Mouse (Mus musculus): ENCODE data around the gene Plekhj1. TPM values are rescaled to one million over a fixed set of nuclear protein-coding genes. Genes with fewer than 3 reads are reported as not detected.

Plekhj1 gene
- polyA plus RNA-seq, 1 experiment, result 39.3 TPM

GRCm38 (mm10) chr10:80794750-80795149, 3.7 kb downstream of the Plekhj1 start:
- Histone ChIP-seq H3K27me3 (replicated peaks; ENCODE audit: control insufficient read depth, insufficient read depth, low read length) (no peaks in the 10 kb centered on the region), H3K4me1 (ENCODE audit: control insufficient read depth, insufficient read depth, low read length) (peaks cover 10% of the 10 kb centered on the region; the same call in 1 of the 2 replicates), H3K36me3 (ENCODE audit: control insufficient read depth, insufficient read depth, low read length) (no peaks in the 10 kb centered on the region), H3K4me3 (ENCODE audit: insufficient read depth, low read depth, low read length) (no peak overlapping the region), H3K27ac (ENCODE audit: insufficient read depth, low read depth, low read length) (no peak overlapping the region)
- 90% methylated on average over 8 of the region's 8 CpGs for WGBS
- no peak for DNase-seq
- TF ChIP-seq POLR2A (IDR thresholded peaks at IDR 0.05; ENCODE audit: low read depth, low read length), result no peak
- no peak for TF ChIP-seq CTCF (conservative IDR thresholded peaks at IDR 0.05; ENCODE audit: insufficient read depth, insufficient read length, low read depth, low read length)

- 55% methylated on average over 4 of the region's 4 CpGs for WGBS
- Histone ChIP-seq H3K4me3 (ENCODE audit: insufficient read depth, low read depth, low read length) (no peak overlapping the region), H3K27me3 (replicated peaks; ENCODE audit: control insufficient read depth, insufficient read depth, low read length) (no peaks in the 10 kb centered on the region), H3K27ac (ENCODE audit: insufficient read depth, low read depth, low read length) (no peak overlapping the region), H3K36me3 (ENCODE audit: control insufficient read depth, insufficient read depth, low read length) (no peaks in the 10 kb centered on the region), H3K4me1 (ENCODE audit: control insufficient read depth, insufficient read depth, low read length) (peaks cover 4% of the 10 kb centered on the region; the same call in 1 of the 2 replicates)
- peak; percentile 34 for DNase-seq
- TF ChIP-seq CTCF (conservative IDR thresholded peaks at IDR 0.05; ENCODE audit: insufficient read depth, insufficient read length, low read depth, low read length) (no peak), POLR2A (IDR thresholded peaks at IDR 0.05; ENCODE audit: low read depth, low read length) (no peak)
These were observed 4.6 kb downstream of the Plekhj1 start for GRCm38 (mm10) chr10:80793803-80794202.

GRCm38 (mm10) chr10:80793033-80793784, 5.2 kb downstream of the Plekhj1 start:
- Histone ChIP-seq H3K4me3 (ENCODE audit: insufficient read depth, low read depth, low read length) (no peak overlapping the region), H3K4me1 (ENCODE audit: control insufficient read depth, insufficient read depth, low read length) (peaks cover 4% of the 10 kb centered on the region; the same call in 1 of the 2 replicates), H3K36me3 (ENCODE audit: control insufficient read depth, insufficient read depth, low read length) (no peaks in the 10 kb centered on the region), H3K27ac (ENCODE audit: insufficient read depth, low read depth, low read length) (no peak overlapping the region), H3K27me3 (replicated peaks; ENCODE audit: control insufficient read depth, insufficient read depth, low read length) (no peaks in the 10 kb centered on the region)
- TF ChIP-seq CTCF (conservative IDR thresholded peaks at IDR 0.05; ENCODE audit: insufficient read depth, insufficient read length, low read depth, low read length), result no peak
- no peak for TF ChIP-seq POLR2A (IDR thresholded peaks at IDR 0.05; ENCODE audit: low read depth, low read length)
- 83% methylated on average over 13 of the region's 13 CpGs for WGBS
- no peak for DNase-seq

- Histone ChIP-seq H3K27ac (ENCODE audit: insufficient read depth, low read depth, low read length) (no peak overlapping the region), H3K4me1 (ENCODE audit: control insufficient read depth, insufficient read depth, low read length) (peaks cover 4% of the 10 kb centered on the region; the same call in 1 of the 2 replicates), H3K27me3 (replicated peaks; ENCODE audit: control insufficient read depth, insufficient read depth, low read length) (no peaks in the 10 kb centered on the region), H3K36me3 (ENCODE audit: control insufficient read depth, insufficient read depth, low read length) (no peaks in the 10 kb centered on the region), H3K4me3 (ENCODE audit: insufficient read depth, low read depth, low read length) (no peak overlapping the region)
- TF ChIP-seq CTCF (conservative IDR thresholded peaks at IDR 0.05; ENCODE audit: insufficient read depth, insufficient read length, low read depth, low read length), result no peak
- no peak for TF ChIP-seq POLR2A (IDR thresholded peaks at IDR 0.05; ENCODE audit: low read depth, low read length)
- no peak for DNase-seq
- 62% methylated on average over 41 of the region's 41 CpGs for WGBS
These were observed 6.0 kb downstream of the Plekhj1 start for GRCm38 (mm10) chr10:80792175-80793032.

GRCm38 (mm10) chr10:80791476-80792174, 6.8 kb downstream of the Plekhj1 start:
- no peak for TF ChIP-seq CTCF (conservative IDR thresholded peaks at IDR 0.05; ENCODE audit: insufficient read depth, insufficient read length, low read depth, low read length)
- no peak for TF ChIP-seq POLR2A (IDR thresholded peaks at IDR 0.05; ENCODE audit: low read depth, low read length)
- 80% methylated on average over 33 of the region's 33 CpGs for WGBS
- no peaks in the 10 kb centered on the region for H3K27me3 ChIP-seq (replicated peaks; ENCODE audit: control insufficient read depth, insufficient read depth, low read length)
- no peaks in the 10 kb centered on the region for H3K4me1 ChIP-seq (ENCODE audit: control insufficient read depth, insufficient read depth, low read length)
- DNase-seq, result no peak
- H3K36me3 ChIP-seq (ENCODE audit: control insufficient read depth, insufficient read depth, low read length), result no peaks in the 10 kb centered on the region
- H3K27ac ChIP-seq (ENCODE audit: insufficient read depth, low read depth, low read length), result no peak overlapping the region
- H3K4me3 ChIP-seq (ENCODE audit: insufficient read depth, low read depth, low read length), result no peak overlapping the region

GRCm38 (mm10) chr10:80790761-80791404, 7.5 kb downstream of the Plekhj1 start:
- Histone ChIP-seq H3K4me3 (ENCODE audit: insufficient read depth, low read depth, low read length) (no peak overlapping the region), H3K27ac (ENCODE audit: insufficient read depth, low read depth, low read length) (no peak overlapping the region), H3K36me3 (ENCODE audit: control insufficient read depth, insufficient read depth, low read length) (no peaks in the 10 kb centered on the region; the same call in 1 of the 2 replicates), H3K27me3 (replicated peaks; ENCODE audit: control insufficient read depth, insufficient read depth, low read length) (no peaks in the 10 kb centered on the region), H3K4me1 (ENCODE audit: control insufficient read depth, insufficient read depth, low read length) (no peaks in the 10 kb centered on the region)
- TF ChIP-seq POLR2A (IDR thresholded peaks at IDR 0.05; ENCODE audit: low read depth, low read length) (no peak), CTCF (conservative IDR thresholded peaks at IDR 0.05; ENCODE audit: insufficient read depth, insufficient read length, low read depth, low read length) (no peak)
- DNase-seq, result no peak
- WGBS, result 85% methylated on average over 19 of the region's 19 CpGs
